Mouse (Mus musculus): ENCODE measurements around the gene 2210407C18Rik. TPM values are rescaled to one million over a fixed set of nuclear protein-coding genes. Genes with fewer than 3 reads are reported as not detected.

2210407C18Rik gene
- polyA plus RNA-seq, 1 experiment from 2014 or later: not detected

- Histone ChIP-seq H3K4me2 (ENCODE audit: low read depth, low read length) (no peak overlapping the region), H3K27me3 (ENCODE audit: control insufficient read depth, insufficient read depth, low read length) (peaks cover 18% of the 10 kb centered on the region), H3K27ac (ENCODE audit: low read length) (no peak overlapping the region), H3K4me3 (ENCODE audit: low read length) (no peak overlapping the region), H3K9me3 (replicated peaks; ENCODE audit: control insufficient read depth, low read length) (no peaks in the 10 kb centered on the region), H3K9ac (ENCODE audit: low read length) (no peak overlapping the region), H3K36me3 (ENCODE audit: control insufficient read depth, insufficient read depth) (no peaks in the 10 kb centered on the region), H3K4me1 (ENCODE audit: control insufficient read depth, insufficient read depth, low read length) (peaks cover 6% of the 10 kb centered on the region; the same call in 1 of the 2 replicates)
- no peak for ATAC-seq (replicated peaks; ENCODE audit: extremely low read depth, insufficient read depth, low FRiP score)
- WGBS: 19% methylated on average over 4 of the region's 4 CpGs
Measured at GRCm38 (mm10) chr11:58636376-58636977, 20.6 kb upstream of the 2210407C18Rik start.

GRCm38 (mm10) chr11:58634878-58635277 is 19.0 kb upstream of the 2210407C18Rik start:
- 51% methylated on average over 4 of the region's 4 CpGs for WGBS
- H3K27ac ChIP-seq (ENCODE audit: low read length): no peak overlapping the region

DNA sequence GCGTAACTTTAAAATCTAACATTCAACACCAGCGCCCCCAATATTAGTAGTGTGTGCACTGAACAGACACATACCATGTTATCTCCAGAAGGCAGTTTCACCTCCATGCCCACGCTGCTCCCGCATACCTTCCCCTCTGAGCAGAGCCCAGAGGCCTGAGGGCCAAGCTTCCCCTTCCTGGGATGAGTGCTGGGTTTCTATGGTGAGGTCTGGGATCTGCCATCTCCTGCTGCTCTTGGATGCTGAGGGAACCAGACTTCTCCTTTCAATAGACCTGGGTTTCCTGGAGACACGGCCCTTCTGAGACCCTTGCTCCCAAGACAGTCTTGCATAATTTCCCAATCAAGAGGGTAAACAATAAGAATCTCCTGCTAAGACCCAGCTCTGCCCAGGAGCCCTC is 14.5 kb upstream of the 2210407C18Rik start, which contains the start of gene Olfr323:
TSS of gene Olfr323 (minus strand) at position 101 of the 400 bp plus-strand sequence.
- WGBS: 62% methylated on average over 5 of the region's 5 CpGs
- H3K27ac ChIP-seq (ENCODE audit: low read length): no peak within 1 kb of the TSS
- H3K4me3 ChIP-seq (ENCODE audit: low read length): no peak within 1 kb of the TSS
- no peaks in the 10 kb centered on the region for H3K4me1 ChIP-seq (ENCODE audit: control insufficient read depth, insufficient read depth, low read length)
- no peak within 1 kb of the TSS for H3K9ac ChIP-seq (ENCODE audit: low read length)
- H3K9me3 ChIP-seq (replicated peaks; ENCODE audit: control insufficient read depth, low read length): no peaks in the 10 kb centered on the region
- H3K4me2 ChIP-seq (ENCODE audit: low read depth, low read length): no peak within 1 kb of the TSS
- no peaks in the 10 kb centered on the region for H3K36me3 ChIP-seq (ENCODE audit: control insufficient read depth, insufficient read depth)
- H3K27me3 ChIP-seq (ENCODE audit: control insufficient read depth, insufficient read depth, low read length): no peaks in the 10 kb centered on the region
- no peak for ATAC-seq (replicated peaks; ENCODE audit: extremely low read depth, insufficient read depth, low FRiP score)

More at GRCm38 (mm10) chr11:58634878-58635277, 19.0 kb upstream of the 2210407C18Rik start:
- H3K36me3 ChIP-seq (ENCODE audit: control insufficient read depth, insufficient read depth): no peaks in the 10 kb centered on the region
- no peak overlapping the region for H3K4me3 ChIP-seq (ENCODE audit: low read length)
- H3K9ac ChIP-seq (ENCODE audit: low read length): no peak overlapping the region
- no peaks in the 10 kb centered on the region for H3K4me1 ChIP-seq (ENCODE audit: control insufficient read depth, insufficient read depth, low read length)
- no peak overlapping the region for H3K4me2 ChIP-seq (ENCODE audit: low read depth, low read length)
- no peaks in the 10 kb centered on the region for H3K9me3 ChIP-seq (replicated peaks; ENCODE audit: control insufficient read depth, low read length)
- ATAC-seq (replicated peaks; ENCODE audit: extremely low read depth, insufficient read depth, low FRiP score): no peak
- H3K27me3 ChIP-seq (ENCODE audit: control insufficient read depth, insufficient read depth, low read length): peaks cover 10% of the 10 kb centered on the region

GRCm38 (mm10) chr11:58626146-58626545 is 10.3 kb upstream of the 2210407C18Rik start:
- ATAC-seq (replicated peaks; ENCODE audit: extremely low read depth, insufficient read depth, low FRiP score): no peak
- H3K27ac ChIP-seq (ENCODE audit: low read length): no peak overlapping the region
- WGBS: 53% methylated on average over 4 of the region's 4 CpGs
- H3K9me3 ChIP-seq (replicated peaks; ENCODE audit: control insufficient read depth, low read length): no peaks in the 10 kb centered on the region
- no peak overlapping the region for H3K4me2 ChIP-seq (ENCODE audit: low read depth, low read length)
- H3K36me3 ChIP-seq (ENCODE audit: control insufficient read depth, insufficient read depth): no peaks in the 10 kb centered on the region
- no peak overlapping the region for H3K9ac ChIP-seq (ENCODE audit: low read length)
- H3K27me3 ChIP-seq (ENCODE audit: control insufficient read depth, insufficient read depth, low read length): no peaks in the 10 kb centered on the region
- no peaks in the 10 kb centered on the region for H3K4me1 ChIP-seq (ENCODE audit: control insufficient read depth, insufficient read depth, low read length)
- H3K4me3 ChIP-seq (ENCODE audit: low read length): no peak overlapping the region

DNA sequence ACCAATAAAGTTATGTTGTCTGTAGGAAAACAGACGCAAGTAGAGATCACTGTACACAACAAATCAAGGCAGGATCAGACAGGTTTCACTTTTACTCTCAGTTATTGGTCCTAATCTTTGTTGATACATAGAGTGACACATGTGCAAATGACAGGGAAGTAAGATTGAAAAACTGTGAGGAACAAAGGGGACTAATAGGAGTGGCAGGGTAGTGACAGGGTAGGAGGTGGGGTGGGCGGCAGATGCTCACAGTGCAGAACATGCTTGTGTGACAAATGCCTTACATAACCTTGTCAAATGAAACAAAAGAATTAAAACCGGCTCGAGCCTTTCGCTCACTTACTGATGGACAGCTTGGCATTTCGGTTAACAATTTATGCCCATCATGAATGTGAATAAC is 2.9 kb upstream of the 2210407C18Rik start:
- H3K9me3 ChIP-seq (replicated peaks; ENCODE audit: control insufficient read depth, low read length): no peaks in the 10 kb centered on the region
- H3K27ac ChIP-seq (ENCODE audit: low read length): no peak overlapping the region
- ATAC-seq (replicated peaks; ENCODE audit: extremely low read depth, insufficient read depth, low FRiP score): no peak
- H3K4me2 ChIP-seq (ENCODE audit: low read depth, low read length): no peak overlapping the region
- H3K4me1 ChIP-seq (ENCODE audit: control insufficient read depth, insufficient read depth, low read length): no peaks in the 10 kb centered on the region; the same call in 1 of the 2 replicates
- no peaks in the 10 kb centered on the region for H3K36me3 ChIP-seq (ENCODE audit: control insufficient read depth, insufficient read depth)
- WGBS: 73% methylated on average over 6 of the region's 6 CpGs
- H3K9ac ChIP-seq (ENCODE audit: low read length): no peak overlapping the region
- H3K27me3 ChIP-seq (ENCODE audit: control insufficient read depth, insufficient read depth, low read length): no peaks in the 10 kb centered on the region
- no peak overlapping the region for H3K4me3 ChIP-seq (ENCODE audit: low read length)

DNA sequence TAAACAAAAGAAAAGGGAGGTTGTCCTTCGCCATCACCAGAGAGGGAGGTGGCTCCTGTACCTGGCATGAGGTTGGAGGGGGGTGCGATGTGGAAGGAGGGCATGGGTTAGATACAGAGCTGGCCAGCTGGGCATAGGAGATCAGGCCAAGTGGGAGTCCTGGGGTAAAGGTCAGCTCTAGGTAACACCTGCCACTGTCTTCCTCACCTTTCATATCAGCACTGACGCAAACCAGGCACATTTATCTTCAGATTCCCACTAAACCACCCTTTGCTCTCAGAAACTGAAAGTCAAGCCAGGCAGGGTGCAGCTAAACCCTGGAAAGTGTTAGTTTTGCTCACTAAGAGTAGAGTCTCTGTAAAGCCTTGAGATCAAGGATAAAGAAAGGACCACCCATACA is 2.5 kb upstream of the 2210407C18Rik start:
- Histone ChIP-seq H3K27ac (ENCODE audit: low read length) (no peak overlapping the region), H3K4me2 (ENCODE audit: low read depth, low read length) (no peak overlapping the region), H3K36me3 (ENCODE audit: control insufficient read depth, insufficient read depth) (no peaks in the 10 kb centered on the region), H3K4me1 (ENCODE audit: control insufficient read depth, insufficient read depth, low read length) (no peaks in the 10 kb centered on the region; the same call in 1 of the 2 replicates), H3K4me3 (ENCODE audit: low read length) (no peak overlapping the region), H3K9ac (ENCODE audit: low read length) (no peak overlapping the region), H3K9me3 (replicated peaks; ENCODE audit: control insufficient read depth, low read length) (no peaks in the 10 kb centered on the region), H3K27me3 (ENCODE audit: control insufficient read depth, insufficient read depth, low read length) (no peaks in the 10 kb centered on the region)
- 37% methylated on average over 3 of the region's 3 CpGs for WGBS
- ATAC-seq (replicated peaks; ENCODE audit: extremely low read depth, insufficient read depth, low FRiP score): no peak

- Histone ChIP-seq H3K27me3 (ENCODE audit: control insufficient read depth, insufficient read depth, low read length) (no peaks in the 10 kb centered on the region), H3K9ac (ENCODE audit: low read length) (no peak overlapping the region), H3K4me2 (ENCODE audit: low read depth, low read length) (no peak overlapping the region), H3K27ac (ENCODE audit: low read length) (no peak overlapping the region), H3K4me1 (ENCODE audit: control insufficient read depth, insufficient read depth, low read length) (no peaks in the 10 kb centered on the region; the same call in 1 of the 2 replicates), H3K9me3 (replicated peaks; ENCODE audit: control insufficient read depth, low read length) (no peaks in the 10 kb centered on the region), H3K4me3 (ENCODE audit: low read length) (no peak overlapping the region), H3K36me3 (ENCODE audit: control insufficient read depth, insufficient read depth) (no peaks in the 10 kb centered on the region)
- ATAC-seq (replicated peaks; ENCODE audit: extremely low read depth, insufficient read depth, low FRiP score): no peak
Measured at GRCm38 (mm10) chr11:58614526-58614925, 1.3 kb downstream of the 2210407C18Rik start.

- H3K9ac ChIP-seq (ENCODE audit: low read length): no peak overlapping the region
- H3K27ac ChIP-seq (ENCODE audit: low read length): no peak overlapping the region
- H3K9me3 ChIP-seq (replicated peaks; ENCODE audit: control insufficient read depth, low read length): no peaks in the 10 kb centered on the region
- no peaks in the 10 kb centered on the region; the same call in 1 of the 2 replicates for H3K4me1 ChIP-seq (ENCODE audit: control insufficient read depth, insufficient read depth, low read length)
- H3K27me3 ChIP-seq (ENCODE audit: control insufficient read depth, insufficient read depth, low read length): no peaks in the 10 kb centered on the region
- H3K4me3 ChIP-seq (ENCODE audit: low read length): no peak overlapping the region
- H3K4me2 ChIP-seq (ENCODE audit: low read depth, low read length): no peak overlapping the region
- H3K36me3 ChIP-seq (ENCODE audit: control insufficient read depth, insufficient read depth): no peaks in the 10 kb centered on the region
- 51% methylated on average over 3 of the region's 3 CpGs for WGBS
- ATAC-seq (replicated peaks; ENCODE audit: extremely low read depth, insufficient read depth, low FRiP score): no peak
Measured at GRCm38 (mm10) chr11:58613359-58613758, 2.5 kb downstream of the 2210407C18Rik start.

DNA sequence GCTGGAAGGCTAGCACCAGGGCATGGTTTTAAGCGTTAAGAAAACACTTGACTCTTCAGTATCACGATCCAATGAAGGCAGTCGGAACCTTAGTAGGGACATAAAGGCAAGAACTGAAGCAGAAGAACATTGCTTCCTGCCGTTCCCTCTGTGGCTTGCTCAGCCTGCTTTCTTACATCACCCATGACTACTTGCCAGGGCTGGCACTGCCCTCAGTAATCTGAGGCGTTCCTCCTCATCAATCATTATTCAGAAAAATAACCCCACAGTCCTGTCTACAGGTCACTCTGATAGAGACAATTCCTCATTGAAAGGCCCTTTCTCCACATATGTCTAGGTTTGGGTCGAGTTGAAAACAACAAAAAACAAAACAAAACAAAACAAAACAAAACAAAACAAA is 8.8 kb downstream of the 2210407C18Rik start:
- no peaks in the 10 kb centered on the region for H3K36me3 ChIP-seq (ENCODE audit: control insufficient read depth, insufficient read depth)
- no peak overlapping the region for H3K27ac ChIP-seq (ENCODE audit: low read length)
- H3K4me3 ChIP-seq (ENCODE audit: low read length): no peak overlapping the region
- H3K27me3 ChIP-seq (ENCODE audit: control insufficient read depth, insufficient read depth, low read length): no peaks in the 10 kb centered on the region
- no peak for ATAC-seq (replicated peaks; ENCODE audit: extremely low read depth, insufficient read depth, low FRiP score)
- no peaks in the 10 kb centered on the region for H3K9me3 ChIP-seq (replicated peaks; ENCODE audit: control insufficient read depth, low read length)
- H3K9ac ChIP-seq (ENCODE audit: low read length): no peak overlapping the region
- WGBS: 79% methylated on average over 6 of the region's 6 CpGs
- no peak overlapping the region for H3K4me2 ChIP-seq (ENCODE audit: low read depth, low read length)
- H3K4me1 ChIP-seq (ENCODE audit: control insufficient read depth, insufficient read depth, low read length): no peaks in the 10 kb centered on the region

Data from heart, embryonic 16.5 days (tissue).